Mouse (Mus musculus) cerebellum, adult 2 months (tissue): ENCODE measurements around the gene Tmem109.

Source experiments
- CTCF ChIP-seq: fragments of 200-500 bp; IDR thresholded peaks from 2 replicates; pipeline ENCODE4 v1.5.1; 2011; ENCODE audit warnings: low read depth, mild to moderate bottlenecking, control low read depth, low read length, moderate library complexity, borderline replicate concordance; ENCODE audit not compliant: insufficient read depth
- POLR2A ChIP-seq: fragments of 200-500 bp; IDR thresholded peaks from 2 replicates; pipeline ENCODE4 v1.6.1; 2011; ENCODE audit warnings: low read length, control low read depth, borderline replicate concordance; ENCODE audit not compliant: insufficient read depth

DNA sequence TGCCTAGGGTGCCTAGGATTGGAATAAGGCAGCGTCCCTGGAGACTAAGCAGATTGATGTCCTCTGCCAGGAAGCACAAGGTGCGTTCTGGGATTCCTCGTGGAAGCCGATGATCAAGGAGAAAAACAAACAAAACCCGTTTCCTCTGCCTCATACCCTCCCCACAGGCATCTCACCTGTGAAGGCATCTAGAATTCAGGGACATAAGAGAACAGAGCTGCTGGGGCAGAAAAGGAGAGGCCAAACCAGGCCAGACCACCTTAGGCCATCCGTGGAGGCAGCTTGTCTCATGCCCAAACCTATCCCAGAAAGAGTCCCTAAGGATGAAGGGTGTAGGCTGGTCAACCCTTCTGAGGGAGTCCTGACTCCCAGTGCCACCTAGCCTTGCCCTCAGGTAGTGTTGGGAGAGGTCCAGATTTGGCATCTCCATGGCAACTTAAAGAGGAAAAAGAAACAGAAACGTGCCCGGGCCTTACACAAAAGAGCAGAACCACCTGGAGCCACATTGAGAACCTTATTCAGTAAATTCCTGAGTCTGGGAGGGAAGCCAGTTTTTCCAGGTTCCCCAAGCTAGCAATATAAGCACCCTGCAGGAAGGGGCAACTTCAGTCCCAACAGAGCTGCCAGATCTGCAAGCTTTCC lies 11.8 kb downstream of the Tmem109 start, which contains the start of gene Tmem132a:
- TF ChIP-seq CTCF (peak; percentile 26; the same call in 1 of the 2 replicates), POLR2A (no peak; the same call in 1 of the 2 replicates)
